Mouse (Mus musculus) forebrain, embryonic 16.5 days (tissue): ENCODE results near the gene Wdfy3. TPM values are rescaled to one million over a fixed set of nuclear protein-coding genes. Genes with fewer than 3 reads are reported as not detected.
"Not testable (repeated sequence)": the region's sequence is repeated elsewhere in the genome, so short reads cannot be mapped to it uniquely, and the experiment has no call there.

ENCODE experiments used
- ATAC-seq: fragments of 200-750 bp; cut with Nextera tagmentation; 2 replicates; pipeline ENCODE4 v1.8.0; 2017; ENCODE audit warnings: mild to moderate bottlenecking, moderate library complexity
- H3K27ac ChIP-seq: fragments of 300-500 bp; sonication (generic); 2 replicates; pipeline ENCODE4 v1.5.1; 2014; ENCODE audit warnings: low read length, control low read depth
- H3K27me3 ChIP-seq: fragments of 300-500 bp; sonication (generic); replicated peaks from 2 replicates; pipeline ENCODE4 v1.6.1; 2014; ENCODE audit warnings: low read length; ENCODE audit not compliant: control insufficient read depth, insufficient read depth
- H3K36me3 ChIP-seq: fragments of 300-500 bp; sonication (generic); 2 replicates; pipeline ENCODE4 v1.6.1; 2014; ENCODE audit not compliant: control insufficient read depth, insufficient read depth
- H3K4me1 ChIP-seq: fragments of 300-500 bp; sonication (generic); replicated peaks from 2 replicates; pipeline ENCODE4 v1.6.1; 2014; ENCODE audit warnings: low read length; ENCODE audit not compliant: control insufficient read depth, insufficient read depth
- H3K4me2 ChIP-seq: fragments of 300-500 bp; sonication (generic); 2 replicates; pipeline ENCODE4 v1.6.1; 2014; ENCODE audit warnings: mild to moderate bottlenecking, low read length, control low read depth
- H3K4me3 ChIP-seq: fragments of 300-500 bp; sonication (generic); replicated peaks from 2 replicates; pipeline ENCODE4 v1.5.1; 2014; ENCODE audit warnings: mild to moderate bottlenecking, low read length, control low read depth
- H3K9ac ChIP-seq: fragments of 300-500 bp; sonication (generic); replicated peaks from 2 replicates; pipeline ENCODE4 v1.6.1; 2014; ENCODE audit warnings: low read depth, low read length, control low read depth
- H3K9me3 ChIP-seq: fragments of 300-500 bp; sonication (generic); 2 replicates; pipeline ENCODE4 v1.6.1; 2016; ENCODE audit warnings: low read length; ENCODE audit not compliant: control insufficient read depth
- whole genome bisulfite sequencing: fragments of 180-500 bp; shearing (Covaris S2); extraction: QIAGEN DNeasy Blood & Tissue Kit; methylation state at CpG from one replicate; pipeline ENCODE4 v1.1.7; 2014; 5-methylcytosine and 5-hydroxymethylcytosine counted together
- polyA plus RNA-seq: library from polyadenylated mRNA; unstranded; fragments of >200 nt; fragmentation: Nextera tagmentation; extraction: Ambion mirVana; gene quantifications from 2 replicates; pipeline ENCODE4 v1.2.1, GENCODE M21; 2015

Wdfy3 gene
- polyA plus RNA-seq, 1 experiment from 2014 or later: 28.0 TPM

DNA sequence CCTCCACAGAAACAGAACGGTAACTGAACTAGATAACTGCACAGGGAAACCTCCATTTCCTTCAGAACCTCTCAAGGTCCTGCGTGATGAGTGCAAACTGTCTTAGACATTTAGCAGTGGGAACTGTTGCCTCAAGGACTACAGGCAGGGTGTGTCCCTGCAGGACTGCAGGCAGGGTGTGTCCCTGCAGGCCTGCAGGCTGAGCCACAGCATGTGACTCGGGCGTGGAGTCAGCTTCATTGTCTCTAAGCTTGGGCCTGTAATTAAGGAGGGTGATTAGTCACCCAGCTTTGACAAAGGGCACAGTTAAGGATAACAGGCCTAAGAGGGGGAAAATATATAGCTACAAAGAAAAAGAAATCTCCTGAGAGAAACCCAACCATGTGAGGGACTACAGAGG, 222.0 kb downstream of the Wdfy3 start:
- no peak overlapping the region for H3K27ac ChIP-seq
- no peak overlapping the region for H3K9ac ChIP-seq
- ATAC-seq: no peak
- peaks cover 46% of the 10 kb centered on the region for H3K36me3 ChIP-seq
- no peaks in the 10 kb centered on the region for H3K27me3 ChIP-seq
- H3K4me2 ChIP-seq: no peak overlapping the region
- no peaks in the 10 kb centered on the region for H3K4me1 ChIP-seq
- no peaks in the 10 kb centered on the region for H3K9me3 ChIP-seq
- 56% methylated on average over 4 of the region's 4 CpGs for WGBS
- H3K4me3 ChIP-seq: no peak overlapping the region

- H3K36me3 ChIP-seq: peaks cover 48% of the 10 kb centered on the region
- no peak overlapping the region for H3K9ac ChIP-seq
- no peak overlapping the region for H3K4me3 ChIP-seq
- H3K27ac ChIP-seq: no peak overlapping the region
- no peaks in the 10 kb centered on the region for H3K4me1 ChIP-seq
- WGBS: 89% methylated on average over 7 of the region's 7 CpGs
- no peaks in the 10 kb centered on the region for H3K9me3 ChIP-seq
- ATAC-seq: no peak
- no peaks in the 10 kb centered on the region for H3K27me3 ChIP-seq
- no peak overlapping the region for H3K4me2 ChIP-seq
Measured at GRCm38 (mm10) chr5:101847323-101847722, 222.4 kb downstream of the Wdfy3 start.

DNA sequence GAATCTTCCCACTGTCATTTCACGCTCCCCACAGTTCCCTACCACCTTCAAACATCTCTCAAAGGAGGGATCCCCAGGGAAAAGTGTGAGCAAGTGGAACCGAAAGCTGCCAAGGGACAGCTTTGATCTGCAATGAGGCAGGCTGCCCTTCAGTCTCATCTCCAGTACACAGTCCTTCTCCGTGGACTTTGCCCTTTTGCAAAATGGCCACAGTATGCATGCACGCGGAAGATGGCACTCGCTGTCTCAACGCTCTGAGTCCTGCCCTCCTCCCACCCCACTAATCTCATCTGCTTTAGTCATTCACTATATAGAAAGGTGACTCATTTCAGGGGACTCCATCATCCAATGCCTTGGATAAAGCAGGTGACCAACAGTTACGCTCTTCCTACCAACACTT, 223.8 kb downstream of the Wdfy3 start:
- WGBS: 93% methylated on average over 8 of the region's 8 CpGs

GRCm38 (mm10) chr5:101845011-101845410, 224.7 kb downstream of the Wdfy3 start:
- no peak overlapping the region for H3K4me2 ChIP-seq
- H3K27ac ChIP-seq: no peak overlapping the region
- H3K9me3 ChIP-seq: no peaks in the 10 kb centered on the region
- H3K9ac ChIP-seq: no peak overlapping the region
- 94% methylated on average over 14 of the region's 14 CpGs for WGBS
- H3K36me3 ChIP-seq: peaks cover 61% of the 10 kb centered on the region
- H3K27me3 ChIP-seq: no peaks in the 10 kb centered on the region
- no peaks in the 10 kb centered on the region for H3K4me1 ChIP-seq
- no peak overlapping the region for H3K4me3 ChIP-seq
- ATAC-seq: no peak

More for the DNA sequence above, 223.8 kb downstream of the Wdfy3 start:
- peaks cover 58% of the 10 kb centered on the region for H3K36me3 ChIP-seq
- H3K9ac ChIP-seq: no peak overlapping the region
- no peak for ATAC-seq
- no peak overlapping the region for H3K4me3 ChIP-seq
- H3K9me3 ChIP-seq: no peaks in the 10 kb centered on the region
- no peaks in the 10 kb centered on the region for H3K27me3 ChIP-seq
- no peak overlapping the region for H3K27ac ChIP-seq
- no peaks in the 10 kb centered on the region for H3K4me1 ChIP-seq
- H3K4me2 ChIP-seq: no peak overlapping the region

DNA sequence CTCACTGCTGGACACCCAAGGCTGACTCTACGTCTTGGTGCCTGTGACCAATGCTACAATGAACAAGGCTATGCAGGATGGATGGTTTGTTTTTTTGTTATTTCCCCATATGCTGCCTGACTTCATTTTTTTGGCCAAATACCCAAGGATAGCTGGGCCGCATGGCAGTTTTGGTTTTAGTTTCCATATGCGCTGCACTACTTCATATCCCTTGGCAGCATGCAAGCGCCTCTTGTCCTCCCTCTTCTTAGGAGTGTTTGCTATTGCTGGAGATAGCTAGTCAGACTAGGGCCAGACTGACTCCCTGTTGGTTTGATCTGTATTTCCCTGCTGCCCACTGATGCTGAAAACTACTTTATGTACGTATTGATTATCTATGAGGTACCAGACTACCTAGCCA, 229.2 kb downstream of the Wdfy3 start:
- Histone ChIP-seq H3K4me1 (no peaks in the 10 kb centered on the region), H3K4me2 (no peak overlapping the region), H3K9ac (no peak overlapping the region), H3K4me3 (no peak overlapping the region), H3K27me3 (no peaks in the 10 kb centered on the region), H3K27ac (no peak overlapping the region), H3K36me3 (peaks cover 56% of the 10 kb centered on the region), H3K9me3 (no peaks in the 10 kb centered on the region)
- ATAC-seq: no peak
- 96% methylated on average over 5 of the region's 5 CpGs for WGBS

GRCm38 (mm10) chr5:101837605-101838004, 232.1 kb downstream of the Wdfy3 start:
- H3K9me3 ChIP-seq, ATAC-seq, H3K4me2 ChIP-seq, H3K9ac ChIP-seq, H3K27ac ChIP-seq, H3K4me1 ChIP-seq, H3K4me3 ChIP-seq, H3K27me3 ChIP-seq: not testable (repeated sequence)
- WGBS: 97% methylated on average over 2 of the region's 2 CpGs
- peaks cover 47% of the 10 kb centered on the region for H3K36me3 ChIP-seq

DNA sequence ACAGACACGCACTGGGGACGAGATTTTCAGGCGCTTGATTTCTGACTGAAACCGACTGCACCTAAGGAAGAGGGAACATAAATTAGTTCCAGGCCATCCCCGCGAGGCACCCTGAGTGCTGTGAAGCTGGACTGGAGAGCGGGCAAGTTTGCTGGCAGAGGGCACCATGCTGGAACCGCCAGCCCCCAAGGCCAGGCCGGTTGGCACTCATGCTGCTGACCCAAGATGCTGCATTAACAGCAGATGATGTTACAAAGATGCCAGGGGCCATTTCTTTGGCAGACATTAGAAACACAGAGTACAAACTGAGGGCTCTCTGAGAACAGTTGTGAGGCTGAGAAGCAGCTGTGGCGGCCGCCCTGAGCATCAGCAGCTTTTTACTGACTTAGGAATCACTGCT, 233.5 kb downstream of the Wdfy3 start:
- no peak overlapping the region for H3K27ac ChIP-seq
- 90% methylated on average over 11 of the region's 11 CpGs for WGBS
- H3K4me1 ChIP-seq: no peaks in the 10 kb centered on the region
- no peak for ATAC-seq
- no peak overlapping the region for H3K9ac ChIP-seq
- no peaks in the 10 kb centered on the region for H3K9me3 ChIP-seq
- peaks cover 36% of the 10 kb centered on the region for H3K36me3 ChIP-seq
- no peaks in the 10 kb centered on the region for H3K27me3 ChIP-seq
- H3K4me3 ChIP-seq: no peak overlapping the region
- no peak overlapping the region for H3K4me2 ChIP-seq

- Histone ChIP-seq H3K9ac (no peak overlapping the region), H3K27me3 (no peaks in the 10 kb centered on the region), H3K4me3 (no peak overlapping the region), H3K4me1 (no peaks in the 10 kb centered on the region), H3K9me3 (no peaks in the 10 kb centered on the region), H3K27ac (no peak overlapping the region), H3K4me2 (no peak overlapping the region), H3K36me3 (peaks cover 20% of the 10 kb centered on the region)
- ATAC-seq: no peak
- WGBS: 59% methylated on average over 8 of the region's 8 CpGs
Measured at GRCm38 (mm10) chr5:101833875-101834274, 235.8 kb downstream of the Wdfy3 start.

- no peak overlapping the region for H3K4me2 ChIP-seq
- no peaks in the 10 kb centered on the region for H3K27me3 ChIP-seq
- H3K9ac ChIP-seq: no peak overlapping the region
- H3K36me3 ChIP-seq: peaks cover 20% of the 10 kb centered on the region
- no peak overlapping the region for H3K4me3 ChIP-seq
- ATAC-seq: no peak
- H3K27ac ChIP-seq: no peak overlapping the region
- no peaks in the 10 kb centered on the region for H3K4me1 ChIP-seq
- H3K9me3 ChIP-seq: no peaks in the 10 kb centered on the region
- 94% methylated on average over 5 of the region's 5 CpGs for WGBS
Measured at GRCm38 (mm10) chr5:101832991-101833390, 236.7 kb downstream of the Wdfy3 start.

GRCm38 (mm10) chr5:101832042-101832441, 237.7 kb downstream of the Wdfy3 start:
- no peaks in the 10 kb centered on the region for H3K4me1 ChIP-seq
- 97% methylated on average over 6 of the region's 6 CpGs for WGBS
- no peak for ATAC-seq
- H3K9me3 ChIP-seq: no peaks in the 10 kb centered on the region
- no peak overlapping the region for H3K27ac ChIP-seq
- H3K4me3 ChIP-seq: no peak overlapping the region
- no peak overlapping the region for H3K9ac ChIP-seq
- H3K36me3 ChIP-seq: peaks cover 20% of the 10 kb centered on the region
- no peaks in the 10 kb centered on the region for H3K27me3 ChIP-seq
- H3K4me2 ChIP-seq: no peak overlapping the region
